Mouse (Mus musculus): Measurements from ENCODE around the gene Oaf. TPM values are rescaled to one million over a fixed set of nuclear protein-coding genes. Genes with fewer than 3 reads are reported as not detected.
A peak's percentile ranks its signal among the peaks of the same experiment; 100 is the strongest.

The Oaf gene
- total and polyA plus RNA-seq, 3 experiments: 57.6 to 137 TPM; not detected in 1

- Histone ChIP-seq H3K27ac (ENCODE audit: control insufficient read depth, low read depth, low read length) (no peak overlapping the region), H3K27me3 (ENCODE audit: control insufficient read depth in 1 of 2, insufficient read depth in 2 of 2, low read length in 2 of 2) (peaks cover 0 to 4% of the 10 kb centered on the region in 2 experiments; a peak in 2 of 4 replicates), H3K79me2 (ENCODE audit: control insufficient read depth, insufficient read depth, low read length, poor library complexity) (no peaks in the 10 kb centered on the region), H3K4me3 (ENCODE audit: control insufficient read depth in 1 of 2, insufficient read depth in 1 of 2, low read depth in 2 of 2, low read length in 2 of 2) (no peak overlapping the region), H3K9me3 (replicated peaks; ENCODE audit: insufficient read depth, low read length) (no peaks in the 10 kb centered on the region), H3K4me1 (ENCODE audit: control insufficient read depth in 1 of 2, insufficient read depth in 2 of 2, low read length in 2 of 2) (no peaks in the 10 kb centered on the region), H3K9ac (ENCODE audit: control insufficient read depth, low read depth, low read length, poor library complexity, severe bottlenecking) (no peak overlapping the region), H3K36me3 (ENCODE audit: control insufficient read depth in 1 of 2, insufficient read depth in 2 of 2, low read length in 2 of 2) (no peaks in the 10 kb centered on the region)
- TF ChIP-seq EP300 (IDR thresholded peaks at IDR 0.05; ENCODE audit: low read depth in 1 of 2, low read length in 2 of 2) (no peak), POLR2AphosphoS2 (IDR thresholded peaks at IDR 0.05; ENCODE audit: low read length) (no peak), KAT2A (conservative IDR thresholded peaks at IDR 0.05; ENCODE audit: low read depth, low read length) (no peak), GABPA (IDR thresholded peaks at IDR 0.05; ENCODE audit: low read depth, low read length) (no peak), ELF1 (IDR thresholded peaks at IDR 0.05; ENCODE audit: low read depth, low read length) (no peak), CTCF (IDR thresholded peaks at IDR 0.05 in 2 of 3, conservative IDR thresholded peaks at IDR 0.05 in 1 of 3; ENCODE audit: control insufficient read depth in 1 of 3, insufficient read depth in 1 of 3, low read depth in 2 of 3, low read length in 3 of 3, poor library complexity in 1 of 3, severe bottlenecking in 1 of 3) (0 out of 6 replicates have a peak, but pooled peaks of 1 of the 3 experiments have one; percentile 26), POLR2AphosphoS5 (IDR thresholded peaks at IDR 0.05; ENCODE audit: borderline replicate concordance, low read depth, low read length) (no peak), CHD2 (IDR thresholded peaks at IDR 0.05; ENCODE audit: low read length) (no peak)
- no peak for DNase-seq (ENCODE audit: low read depth, low spot score)
These were observed 34.2 kb downstream of the Oaf start for GRCm38 (mm10) chr9:43205343-43206021.

- Histone ChIP-seq H3K4me1 (ENCODE audit: control insufficient read depth in 1 of 2, insufficient read depth in 2 of 2, low read length in 2 of 2) (no peaks in the 10 kb centered on the region), H3K27ac (ENCODE audit: control insufficient read depth, low read depth, low read length) (no peak overlapping the region), H3K9me3 (replicated peaks; ENCODE audit: insufficient read depth, low read length) (no peaks in the 10 kb centered on the region), H3K36me3 (ENCODE audit: control insufficient read depth in 1 of 2, insufficient read depth in 2 of 2, low read length in 2 of 2) (no peaks in the 10 kb centered on the region), H3K9ac (ENCODE audit: control insufficient read depth, low read depth, low read length, poor library complexity, severe bottlenecking) (no peak overlapping the region), H3K79me2 (ENCODE audit: control insufficient read depth, insufficient read depth, low read length, poor library complexity) (no peaks in the 10 kb centered on the region), H3K27me3 (ENCODE audit: control insufficient read depth in 1 of 2, insufficient read depth in 2 of 2, low read length in 2 of 2) (no peaks in the 10 kb centered on the region; a peak in 1 of 4 replicates), H3K4me3 (ENCODE audit: control insufficient read depth in 1 of 2, insufficient read depth in 1 of 2, low read depth in 2 of 2, low read length in 2 of 2) (no peak overlapping the region)
- peak; percentile 60 for DNase-seq (ENCODE audit: low read depth, low spot score)
- TF ChIP-seq TAL1 (IDR thresholded peaks at IDR 0.05; ENCODE audit: low read length): no peak
- TF ChIP-seq GATA1 (IDR thresholded peaks at IDR 0.05; ENCODE audit: low read depth, low read length): 0 out of 2 replicates have a peak, but pooled peaks have one; percentile 16
These were observed 39.5 kb downstream of the Oaf start for GRCm38 (mm10) chr9:43200212-43200611.

GRCm38 (mm10) chr9:43194001-43194400, 45.7 kb downstream of the Oaf start:
- no peak overlapping the region for H3K9ac ChIP-seq (ENCODE audit: control insufficient read depth, low read depth, low read length, poor library complexity, severe bottlenecking)
- peaks cover 0 to 2% of the 10 kb centered on the region in 2 experiments; a peak in 2 of 4 replicates for H3K27me3 ChIP-seq (ENCODE audit: control insufficient read depth in 1 of 2, insufficient read depth in 2 of 2, low read length in 2 of 2)
- no peak overlapping the region for H3K27ac ChIP-seq (ENCODE audit: control insufficient read depth, low read depth, low read length)
- no peaks in the 10 kb centered on the region for H3K9me3 ChIP-seq (replicated peaks; ENCODE audit: insufficient read depth, low read length)
- TF ChIP-seq RAD21 (IDR thresholded peaks at IDR 0.05; ENCODE audit: low read depth, low read length) (no peak), NELFE (IDR thresholded peaks at IDR 0.05; ENCODE audit: low read depth, low read length) (no peak), ELF1 (IDR thresholded peaks at IDR 0.05; ENCODE audit: low read depth, low read length) (no peak), POLR2A (IDR thresholded peaks at IDR 0.05; ENCODE audit: control insufficient read depth in 1 of 2, insufficient read depth in 1 of 2, low read depth in 1 of 2, low read length in 2 of 2, poor library complexity in 1 of 2) (no peak), GABPA (IDR thresholded peaks at IDR 0.05; ENCODE audit: low read depth, low read length) (no peak), CHD2 (IDR thresholded peaks at IDR 0.05; ENCODE audit: low read length) (no peak), USF2 (IDR thresholded peaks at IDR 0.05; ENCODE audit: borderline replicate concordance in 1 of 2, insufficient read depth in 1 of 2, low read depth in 1 of 2, low read length in 2 of 2) (no peak), ZC3H11A (IDR thresholded peaks at IDR 0.05; ENCODE audit: low read depth, low read length) (no peak), E2F4 (IDR thresholded peaks at IDR 0.05; ENCODE audit: borderline replicate concordance, low read depth, low read length) (no peak), GATA1 (IDR thresholded peaks at IDR 0.05; ENCODE audit: low read depth, low read length) (no peak), POLR2AphosphoS2 (IDR thresholded peaks at IDR 0.05; ENCODE audit: low read length) (no peak), EP300 (IDR thresholded peaks at IDR 0.05; ENCODE audit: low read depth in 1 of 2, low read length in 2 of 2) (no peak), SIN3A (IDR thresholded peaks at IDR 0.05; ENCODE audit: low read length) (no peak), TCF12 (IDR thresholded peaks at IDR 0.05; ENCODE audit: low read depth, low read length) (no peak), BHLHE40 (IDR thresholded peaks at IDR 0.05; ENCODE audit: borderline replicate concordance, low read depth, low read length) (no peak), ZKSCAN1 (IDR thresholded peaks at IDR 0.05; ENCODE audit: low read depth, low read length) (no peak), MYB (IDR thresholded peaks at IDR 0.05; ENCODE audit: low read depth, low read length) (no peak), MEF2A (IDR thresholded peaks at IDR 0.05; ENCODE audit: extremely low read depth, insufficient replicate concordance, low read depth, low read length, poor library complexity, severe bottlenecking) (no peak)
- no peaks in the 10 kb centered on the region for H3K4me1 ChIP-seq (ENCODE audit: control insufficient read depth in 1 of 2, insufficient read depth in 2 of 2, low read length in 2 of 2)
- H3K36me3 ChIP-seq (ENCODE audit: control insufficient read depth in 1 of 2, insufficient read depth in 2 of 2, low read length in 2 of 2): no peaks in the 10 kb centered on the region
- H3K79me2 ChIP-seq (ENCODE audit: control insufficient read depth, insufficient read depth, low read length, poor library complexity): no peaks in the 10 kb centered on the region
- DNase-seq (ENCODE audit: low read depth, low spot score): no peak
- H3K4me3 ChIP-seq (ENCODE audit: control insufficient read depth in 1 of 2, insufficient read depth in 1 of 2, low read depth in 2 of 2, low read length in 2 of 2): no peak overlapping the region

All from MEL (cell line).